Mouse (Mus musculus) spleen, adult 2 months (tissue): ENCODE measurements around the gene Trpm7. TPM values are rescaled to one million over a fixed set of nuclear protein-coding genes. Genes with fewer than 3 reads are reported as not detected.

Experiments used
- DNase-seq, 2 experiments: peaks; one replicate each; pipeline versions ENCODE4 v3.0.0 to v3.0.0-alpha.2; 2012 to 2021; ENCODE audit warnings: low spot score in 2 of 2, low read depth in 1 of 2
- H3K27ac ChIP-seq: fragments of 200-500 bp; 2 replicates; pipeline ENCODE4 v1.5.1; 2012; ENCODE audit warnings: low read length, inconsistent platforms; ENCODE audit not compliant: insufficient read depth
- H3K27me3 ChIP-seq: fragments of 200-500 bp; 2 replicates; pipeline ENCODE4 v1.6.1; 2012; ENCODE audit warnings: mild to moderate bottlenecking, moderate library complexity, low read length, inconsistent platforms; ENCODE audit not compliant: control insufficient read depth, insufficient read depth
- H3K36me3 ChIP-seq: fragments of 200-500 bp; 2 replicates; pipeline ENCODE4 v1.6.1; 2012; ENCODE audit warnings: mild to moderate bottlenecking, low read length, inconsistent platforms; ENCODE audit not compliant: control insufficient read depth, insufficient read depth
- H3K4me1 ChIP-seq: fragments of 200-500 bp; 2 replicates; pipeline ENCODE4 v1.6.1; 2011; ENCODE audit warnings: inconsistent platforms; ENCODE audit not compliant: control insufficient read depth, insufficient read depth, insufficient read length
- H3K4me3 ChIP-seq: fragments of 200-500 bp; 2 replicates; pipeline ENCODE4 v1.5.1; 2011; ENCODE audit warnings: mild to moderate bottlenecking, inconsistent platforms; ENCODE audit not compliant: insufficient read depth, insufficient read length; ENCODE audit errors: extremely low read depth
- CTCF ChIP-seq: fragments of 200-500 bp; IDR thresholded peaks from 2 replicates; pipeline ENCODE4 v1.5.1; 2011; ENCODE audit warnings: mild to moderate bottlenecking, inconsistent platforms; ENCODE audit not compliant: insufficient read depth, insufficient read length, insufficient replicate concordance; ENCODE audit errors: extremely low read depth
- POLR2A ChIP-seq: fragments of 200-500 bp; IDR thresholded peaks from 2 replicates; pipeline ENCODE4 v1.6.1; 2011; ENCODE audit warnings: low read depth, low read length, inconsistent platforms
- WGBS: fragments of 180-500 bp; shearing (Covaris S2); methylation state at CpG from one replicate; pipeline ENCODE4 v1.1.7; 2018; 5-methylcytosine and 5-hydroxymethylcytosine counted together
- polyA plus RNA-seq: library from polyadenylated mRNA; depleted of rRNA; stranded (reverse); fragments of >200 nt; gene quantifications from 2 replicates; pipeline ENCODE4 v1.2.3, GENCODE M21; 2012

The Trpm7 gene
- polyA plus RNA-seq, 1 experiment = 3.0 TPM

- DNase-seq = peak in 1 of 2 experiments; percentile 5
- Histone ChIP-seq H3K4me1 (0 out of 2 replicates have a peak, but pooled peaks cover 2% of the 10 kb centered on the region), H3K36me3 (no peaks in the 10 kb centered on the region), H3K4me3 (peak overlapping the region; percentile 95), H3K27ac (peak overlapping the region; percentile 98), H3K27me3 (no peaks in the 10 kb centered on the region)
- WGBS = under 1% methylated on average over 18 of the region's 18 CpGs
- TF ChIP-seq CTCF (no peak), POLR2A (no peak)
Observed at GRCm38 (mm10) chr2:126875516-126875835, 554 bp downstream of the Trpm7 start.

GRCm38 (mm10) chr2:126874809-126875515 is 1.1 kb downstream of the Trpm7 start:
- Histone ChIP-seq H3K36me3 (no peaks in the 10 kb centered on the region), H3K4me1 (0 out of 2 replicates have a peak, but pooled peaks cover 2% of the 10 kb centered on the region), H3K4me3 (peak overlapping the region; percentile 95), H3K27ac (peak overlapping the region; percentile 98), H3K27me3 (no peaks in the 10 kb centered on the region)
- peak in 1 of 2 experiments; percentile 8 for DNase-seq
- 22% methylated on average over 13 of the region's 13 CpGs for WGBS
- TF ChIP-seq POLR2A (no peak), CTCF (no peak)

GRCm38 (mm10) chr2:126866301-126866700 is 9.7 kb downstream of the Trpm7 start:
- Histone ChIP-seq H3K4me3 (no peak overlapping the region), H3K27me3 (no peaks in the 10 kb centered on the region), H3K27ac (no peak overlapping the region), H3K4me1 (no peaks in the 10 kb centered on the region; the same call in 1 of the 2 replicates), H3K36me3 (no peaks in the 10 kb centered on the region)
- 96% methylated on average over 1 of the region's 1 CpGs for WGBS
- DNase-seq = no peak
- no peak for TF ChIP-seq CTCF
- no peak for TF ChIP-seq POLR2A

GRCm38 (mm10) chr2:126865501-126866199 is 10.4 kb downstream of the Trpm7 start:
- H3K27ac ChIP-seq = no peak overlapping the region
- DNase-seq = no peak

GRCm38 (mm10) chr2:126865026-126865425 is 11.0 kb downstream of the Trpm7 start:
- 85% methylated on average over 3 of the region's 3 CpGs for WGBS
- TF ChIP-seq CTCF (no peak), POLR2A (no peak)
- Histone ChIP-seq H3K27ac (no peak overlapping the region), H3K27me3 (no peaks in the 10 kb centered on the region), H3K4me3 (no peak overlapping the region), H3K4me1 (no peaks in the 10 kb centered on the region; the same call in 1 of the 2 replicates), H3K36me3 (no peaks in the 10 kb centered on the region)
- no peak for DNase-seq

More at GRCm38 (mm10) chr2:126865501-126866199, 10.4 kb downstream of the Trpm7 start:
- H3K36me3 ChIP-seq = no peaks in the 10 kb centered on the region
- TF ChIP-seq CTCF (no peak), POLR2A (no peak)
- no peaks in the 10 kb centered on the region for H3K27me3 ChIP-seq
- H3K4me1 ChIP-seq = no peaks in the 10 kb centered on the region; the same call in 1 of the 2 replicates
- no peak overlapping the region for H3K4me3 ChIP-seq
- 95% methylated on average over 10 of the region's 10 CpGs for WGBS

- TF ChIP-seq POLR2A (no peak), CTCF (no peak)
- H3K4me1 ChIP-seq = no peaks in the 10 kb centered on the region
- WGBS = 88% methylated on average over 4 of the region's 4 CpGs
- no peak overlapping the region for H3K27ac ChIP-seq
- no peaks in the 10 kb centered on the region for H3K27me3 ChIP-seq
- H3K4me3 ChIP-seq = no peak overlapping the region
- no peak for DNase-seq
- H3K36me3 ChIP-seq = peaks cover 25% of the 10 kb centered on the region
Observed at GRCm38 (mm10) chr2:126844751-126845150, 31.3 kb downstream of the Trpm7 start.
